Mouse (Mus musculus) bone marrow, adult 2 months (tissue): ENCODE data around the gene Larp1. TPM values are rescaled to one million over a fixed set of nuclear protein-coding genes. Genes with fewer than 3 reads are reported as not detected.

Experiments
- H3K27ac ChIP-seq: fragments of 200-500 bp; 2 replicates; pipeline ENCODE4 v1.5.1; 2012; ENCODE audit warnings: low read depth, mild to moderate bottlenecking, control low read depth, inconsistent platforms, low read length; ENCODE audit not compliant: control insufficient read depth, poor library complexity, insufficient read depth
- H3K4me1 ChIP-seq: fragments of 200-500 bp; 2 replicates; pipeline ENCODE4 v1.6.1; 2011; ENCODE audit warnings: low read length; ENCODE audit not compliant: control insufficient read depth, insufficient read depth
- H3K4me3 ChIP-seq: fragments of 200-500 bp; replicated peaks from 2 replicates; pipeline ENCODE3; 2011; ENCODE audit warnings: mild to moderate bottlenecking, low read depth, low read length, control low read depth; ENCODE audit not compliant: control insufficient read depth
- CTCF ChIP-seq: fragments of 200-500 bp; IDR thresholded peaks from 2 replicates; pipeline ENCODE4 v1.5.1; 2011; ENCODE audit warnings: low read length, control low read depth; ENCODE audit not compliant: control insufficient read depth, insufficient read depth
- POLR2A ChIP-seq: fragments of 200-500 bp; IDR thresholded peaks from 2 replicates; pipeline ENCODE4 v1.6.1; 2011; ENCODE audit warnings: low read depth, mild to moderate bottlenecking, control low read depth, low read length, borderline replicate concordance; ENCODE audit not compliant: control insufficient read depth
- WGBS: fragments of 180-500 bp; shearing (Covaris S2); methylation state at CpG from one replicate; pipeline ENCODE4 v1.1.7; 2018; 5-methylcytosine and 5-hydroxymethylcytosine counted together
- polyA plus RNA-seq: library from polyadenylated mRNA; stranded (reverse); fragments of >200 nt; gene quantifications from 2 replicates; pipeline ENCODE4 v1.2.4, GENCODE M21; 2011; ENCODE audit warnings: low replicate concordance; ENCODE audit not compliant: missing spikeins, insufficient read depth, insufficient read length

Larp1 gene
- polyA plus RNA-seq, 1 experiment = 28.2 TPM

DNA sequence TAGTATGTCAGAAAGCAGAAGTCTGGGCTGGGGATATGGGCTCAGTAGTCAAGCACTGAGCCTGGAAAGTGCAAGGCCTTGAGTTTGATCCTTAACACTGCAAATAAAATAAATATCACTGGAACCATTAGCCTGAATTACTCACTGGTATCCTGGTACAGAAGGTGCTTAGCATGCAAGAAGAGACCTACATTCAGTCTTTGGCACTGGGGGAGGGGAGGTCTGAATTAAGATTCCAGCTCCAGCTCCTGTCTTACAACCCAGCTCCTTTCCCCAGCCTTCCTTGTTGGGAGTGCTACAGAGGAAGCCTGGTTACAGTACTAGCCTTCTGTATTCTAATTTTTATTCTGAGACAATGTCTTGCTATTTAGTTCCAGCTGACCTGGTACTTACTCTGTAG is 3.8 kb upstream of the Larp1 start:
- H3K4me3 ChIP-seq = no peak overlapping the region
- TF ChIP-seq POLR2A = no peak
- no peak for TF ChIP-seq CTCF
- no peak overlapping the region for H3K27ac ChIP-seq
- H3K4me1 ChIP-seq = no peaks in the 10 kb centered on the region

DNA sequence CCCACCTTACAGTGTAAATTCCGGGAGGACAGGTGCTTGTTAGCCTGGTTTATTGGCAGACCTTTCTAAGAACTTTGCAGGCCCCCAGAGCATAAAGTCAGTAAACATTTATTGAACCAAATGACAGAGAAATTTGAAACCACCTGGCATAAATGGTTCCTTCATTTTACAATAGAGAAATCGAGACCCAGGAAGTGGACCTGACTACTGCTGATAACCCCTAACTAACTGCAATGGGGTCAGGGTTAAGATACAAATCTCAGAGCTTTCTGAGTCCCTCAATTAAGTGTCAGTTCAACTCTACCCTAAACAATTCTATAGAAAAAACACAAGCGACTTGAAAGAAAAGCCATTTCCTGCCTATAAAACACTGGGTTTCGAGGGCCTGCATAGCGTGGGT is 851 bp upstream of the Larp1 start:
- TF ChIP-seq POLR2A (no peak), CTCF (no peak)
- H3K27ac ChIP-seq = peak overlapping the region; percentile 48
- 5% methylated on average over 5 of the region's 5 CpGs for WGBS
- H3K4me3 ChIP-seq = no peak overlapping the region
- H3K4me1 ChIP-seq = no peaks in the 10 kb centered on the region; the same call in 1 of the 2 replicates

DNA sequence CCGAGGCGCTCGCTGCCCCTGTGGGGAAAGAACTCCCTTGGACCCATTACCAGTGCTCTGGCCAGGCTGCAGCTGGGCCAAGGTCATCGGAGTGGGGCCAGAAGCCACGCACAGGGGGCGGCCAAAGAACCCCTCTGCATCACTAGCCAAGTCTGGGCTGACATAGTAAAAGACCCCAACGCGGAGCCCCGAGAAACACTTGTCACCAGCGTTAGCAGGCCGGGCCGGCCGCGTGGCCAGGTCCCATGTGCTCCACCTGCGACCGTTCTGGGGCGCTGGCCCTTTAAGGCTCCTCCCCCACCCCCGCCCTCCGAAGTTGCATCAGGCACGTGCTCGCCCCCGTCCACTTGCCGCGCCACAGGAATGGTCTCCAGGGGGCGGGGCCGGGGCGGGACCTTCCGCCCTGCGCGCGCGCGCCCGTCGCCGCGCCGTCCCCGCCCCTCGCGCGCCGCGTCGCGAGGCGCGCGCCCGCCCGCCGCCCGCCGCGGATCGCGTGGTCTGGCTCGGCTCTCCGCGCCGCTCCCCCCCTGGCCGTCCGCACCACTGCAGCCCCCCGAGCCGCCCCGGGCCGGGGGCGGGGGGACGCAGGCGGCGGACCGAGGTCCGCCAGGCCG is 320 bp upstream of the Larp1 start:
- TF ChIP-seq POLR2A = peak; percentile 54; the same call in 1 of the 2 replicates
- no peak for TF ChIP-seq CTCF
- H3K4me1 ChIP-seq = no peaks in the 10 kb centered on the region; the same call in 1 of the 2 replicates
- peak overlapping the region; percentile 95 for H3K27ac ChIP-seq
- H3K4me3 ChIP-seq = peak overlapping the region; percentile 53
- WGBS = 7% methylated on average over 68 of the region's 74 CpGs

- H3K4me3 ChIP-seq = peak overlapping the region; percentile 95
- no peaks in the 10 kb centered on the region; the same call in 1 of the 2 replicates for H3K4me1 ChIP-seq
- peak overlapping the region; percentile 95 for H3K27ac ChIP-seq
- TF ChIP-seq CTCF (no peak), POLR2A (peak; percentile 26; the same call in 1 of the 2 replicates)
- WGBS = 2% methylated on average over 73 of the region's 78 CpGs
Observed at GRCm38 (mm10) chr11:58009516-58010141, 765 bp downstream of the Larp1 start.

DNA sequence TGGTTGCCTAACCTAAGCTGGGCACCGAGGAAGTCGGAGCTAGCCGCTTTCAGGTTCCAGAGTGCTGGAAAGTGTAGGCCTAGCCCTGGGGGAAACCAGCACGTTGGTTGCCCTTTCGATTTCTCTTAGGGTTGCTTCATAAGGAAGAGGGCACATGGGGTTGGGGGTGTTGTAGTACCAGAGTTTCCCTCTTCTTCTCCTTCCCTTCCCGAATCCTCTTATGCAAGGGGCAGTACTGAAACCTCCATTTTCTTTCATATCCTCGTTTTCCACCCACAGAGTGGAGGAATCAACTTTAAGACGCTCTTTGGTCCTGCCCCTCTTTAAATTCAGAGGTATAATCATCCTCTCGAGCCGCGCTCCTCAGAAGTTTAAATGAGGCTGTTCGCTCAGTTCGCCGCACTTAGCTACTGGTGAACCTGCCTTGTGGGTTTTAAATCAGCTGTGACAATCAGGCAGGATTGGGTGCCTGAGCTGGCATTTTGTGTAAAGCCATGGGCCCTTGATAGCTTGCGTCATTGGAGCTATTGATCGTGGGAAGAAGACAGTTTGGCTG is 1.4 kb downstream of the Larp1 start:
- WGBS = under 1% methylated on average over 16 of the region's 16 CpGs
- H3K4me3 ChIP-seq = peak overlapping the region; percentile 95
- H3K27ac ChIP-seq = peak overlapping the region; percentile 95
- H3K4me1 ChIP-seq = no peaks in the 10 kb centered on the region; the same call in 1 of the 2 replicates
- TF ChIP-seq CTCF (no peak), POLR2A (no peak)

- no peaks in the 10 kb centered on the region; the same call in 1 of the 2 replicates for H3K4me1 ChIP-seq
Observed at GRCm38 (mm10) chr11:58010930-58011329, 2.1 kb downstream of the Larp1 start.

GRCm38 (mm10) chr11:58011813-58012212 is 2.9 kb downstream of the Larp1 start:
- H3K27ac ChIP-seq = no peak overlapping the region
- TF ChIP-seq POLR2A (no peak), CTCF (no peak)
- no peaks in the 10 kb centered on the region; the same call in 1 of the 2 replicates for H3K4me1 ChIP-seq
- no peak overlapping the region for H3K4me3 ChIP-seq
- 52% methylated on average over 4 of the region's 4 CpGs for WGBS

More at GRCm38 (mm10) chr11:58010930-58011329, 2.1 kb downstream of the Larp1 start:
- Histone ChIP-seq H3K4me3 (no peak overlapping the region), H3K27ac (no peak overlapping the region)
- 7% methylated on average over 1 of the region's 1 CpGs for WGBS
- TF ChIP-seq POLR2A (no peak), CTCF (no peak)

DNA sequence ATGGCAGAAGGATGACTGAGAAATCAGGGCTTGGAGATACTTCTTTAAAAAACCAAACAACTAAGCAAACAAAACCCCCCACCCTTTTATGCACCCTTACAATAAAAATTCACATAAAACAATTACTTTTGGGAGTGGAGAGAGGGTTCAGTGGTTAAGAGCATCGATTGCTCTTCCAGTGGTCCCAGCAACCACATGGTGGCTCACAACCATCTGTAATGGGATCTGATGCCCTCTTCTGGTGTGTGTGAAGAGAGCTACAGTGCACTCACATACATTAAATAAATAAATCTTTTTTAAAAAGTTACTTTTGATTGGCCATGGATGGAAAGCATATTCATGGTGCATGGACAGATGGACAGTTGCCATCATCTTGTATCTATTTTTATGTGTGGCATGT is 3.8 kb downstream of the Larp1 start:
- WGBS = 36% methylated on average over 1 of the region's 1 CpGs
- H3K4me3 ChIP-seq = no peak overlapping the region
- TF ChIP-seq CTCF = no peak
- no peak for TF ChIP-seq POLR2A
- no peak overlapping the region for H3K27ac ChIP-seq
- H3K4me1 ChIP-seq = peaks cover 2% of the 10 kb centered on the region; the same call in 1 of the 2 replicates
